Mouse (Mus musculus) E14TG2a.4 (cell line): ENCODE measurements around the gene Gm20388.

Experiments used
- CTCF ChIP-seq: conservative IDR thresholded peaks from 2 replicates; pipeline ENCODE4 v1.5.1; 2014; ENCODE audit warnings: low read length
- NANOG ChIP-seq: IDR thresholded peaks from 2 replicates; pipeline ENCODE4 v1.6.1; 2014; ENCODE audit warnings: borderline replicate concordance, low read length, mixed read lengths

- no peak for TF ChIP-seq CTCF
- TF ChIP-seq NANOG: no peak
Observed at GRCm38 (mm10) chr8:121544276-121544785, 1633.7 kb downstream of the Gm20388 start, which contains the start of gene 1700018B08Rik.
